Mouse (Mus musculus) embryonic facial prominence, embryonic 10.5 days (tissue): ENCODE data around the gene Nyap1. TPM values are rescaled to one million over a fixed set of nuclear protein-coding genes. Genes with fewer than 3 reads are reported as not detected.

Experiments used
- DNase-seq: peaks from one replicate; pipeline ENCODE4 v3.0.0-alpha.2; 2017; ENCODE audit warnings: low spot score
- H3K27ac ChIP-seq: fragments of 300-500 bp; sonication (generic); replicated peaks from 2 replicates; pipeline ENCODE4 v1.5.1; 2016; ENCODE audit warnings: mild to moderate bottlenecking
- H3K27me3 ChIP-seq: fragments of 300-500 bp; sonication (generic); replicated peaks from 2 replicates; pipeline ENCODE4 v1.6.1; 2016; ENCODE audit warnings: low read depth, mild to moderate bottlenecking; ENCODE audit not compliant: poor library complexity, severe bottlenecking
- H3K36me3 ChIP-seq: fragments of 300-500 bp; sonication (generic); replicated peaks from 2 replicates; pipeline ENCODE4 v1.6.1; 2016; ENCODE audit warnings: mild to moderate bottlenecking, moderate library complexity
- H3K4me1 ChIP-seq: fragments of 300-500 bp; sonication (generic); 2 replicates; pipeline ENCODE4 v1.6.1; 2016
- H3K4me3 ChIP-seq: fragments of 300-500 bp; sonication (generic); 2 replicates; pipeline ENCODE4 v1.5.1; 2016; ENCODE audit warnings: mild to moderate bottlenecking, moderate library complexity
- H3K9me3 ChIP-seq: fragments of 300-500 bp; sonication (generic); 2 replicates; pipeline ENCODE4 v1.6.1; 2016; ENCODE audit warnings: mild to moderate bottlenecking
- WGBS: fragments of 180-500 bp; shearing (Covaris S2); methylation state at CpG from one replicate; pipeline ENCODE4 v1.1.7; 2016; 5-methylcytosine and 5-hydroxymethylcytosine counted together
- polyA plus RNA-seq: library from polyadenylated mRNA; unstranded; fragments of >200 nt; fragmentation: Nextera tagmentation; extraction: Ambion mirVana; gene quantifications from 2 replicates; pipeline ENCODE4 v1.2.1, GENCODE M21; 2016

The Nyap1 gene
- polyA plus RNA-seq, 1 experiment from 2014 or later, result 3.0 TPM

DNA sequence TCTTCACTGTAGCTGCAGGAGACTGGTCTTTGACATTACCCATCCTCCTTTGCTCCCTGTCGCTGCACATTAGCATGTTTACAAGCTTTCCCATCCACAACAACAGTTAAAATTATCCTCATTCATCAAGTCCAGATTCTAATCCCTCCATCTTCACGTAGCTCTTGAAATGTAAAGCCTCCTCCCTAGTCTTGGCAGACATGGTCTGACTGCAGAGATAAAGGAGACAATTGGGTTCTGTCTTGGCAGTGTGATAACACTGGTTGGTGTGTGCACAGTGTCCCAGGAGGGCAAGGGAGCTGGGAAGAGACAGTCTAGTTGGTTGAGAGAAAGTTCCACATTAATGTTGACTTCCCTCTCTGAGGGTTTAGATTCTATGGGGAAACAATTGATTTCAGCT, 41.6 kb downstream of the Nyap1 start:
- Histone ChIP-seq H3K36me3 (no peaks in the 10 kb centered on the region), H3K27ac (no peak overlapping the region), H3K27me3 (no peaks in the 10 kb centered on the region), H3K4me1 (no peaks in the 10 kb centered on the region), H3K4me3 (no peak overlapping the region), H3K9me3 (no peaks in the 10 kb centered on the region)
- DNase-seq, result no peak
- WGBS, result 63% methylated on average over 2 of the region's 2 CpGs

DNA sequence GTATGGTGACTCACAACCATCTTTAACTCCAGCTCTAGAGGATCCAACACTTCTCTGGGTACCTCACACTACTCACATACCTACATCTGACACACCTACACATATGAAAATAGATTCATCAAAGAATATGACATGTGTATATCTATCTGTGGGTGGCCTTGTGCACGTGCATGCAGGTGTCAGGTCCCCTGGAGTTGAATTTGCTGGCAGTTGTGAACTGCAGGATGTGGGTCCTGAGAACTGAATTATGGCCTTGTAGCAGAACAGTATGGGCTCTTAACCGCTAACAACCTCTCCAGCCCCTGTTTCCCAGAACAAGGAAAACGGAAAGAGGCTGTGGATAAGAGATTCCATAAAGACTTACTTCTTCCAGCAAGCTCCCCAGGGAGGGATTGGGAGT, 42.3 kb downstream of the Nyap1 start:
- H3K36me3 ChIP-seq, result no peaks in the 10 kb centered on the region
- no peaks in the 10 kb centered on the region for H3K4me1 ChIP-seq
- H3K9me3 ChIP-seq, result no peaks in the 10 kb centered on the region
- no peak overlapping the region for H3K4me3 ChIP-seq
- H3K27me3 ChIP-seq, result no peaks in the 10 kb centered on the region
- 79% methylated on average over 3 of the region's 3 CpGs for WGBS
- DNase-seq, result no peak
- H3K27ac ChIP-seq, result no peak overlapping the region

DNA sequence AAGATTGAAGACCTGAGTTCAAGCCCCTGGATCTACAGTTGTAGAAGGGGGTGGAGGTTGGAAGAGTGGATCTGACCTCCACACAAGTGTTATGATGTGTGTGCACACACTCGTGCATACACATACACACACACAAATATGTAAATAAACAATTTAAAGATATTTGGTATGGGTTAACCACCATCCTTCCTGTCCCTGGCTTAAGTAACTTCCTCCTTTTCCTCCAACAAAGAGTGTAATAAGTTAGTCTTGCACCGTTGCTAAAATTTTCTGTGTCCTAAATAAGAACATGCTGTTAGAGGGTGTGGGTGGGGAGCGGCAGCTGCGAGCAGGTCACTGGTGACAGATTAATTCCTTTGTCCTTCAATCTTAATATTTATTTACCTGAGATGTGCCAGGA, 45.5 kb downstream of the Nyap1 start:
- DNase-seq, result no peak
- Histone ChIP-seq H3K27ac (no peak overlapping the region), H3K27me3 (no peaks in the 10 kb centered on the region), H3K4me1 (no peaks in the 10 kb centered on the region), H3K9me3 (no peaks in the 10 kb centered on the region), H3K36me3 (no peaks in the 10 kb centered on the region), H3K4me3 (no peak overlapping the region)
- WGBS, result 85% methylated on average over 4 of the region's 4 CpGs

DNA sequence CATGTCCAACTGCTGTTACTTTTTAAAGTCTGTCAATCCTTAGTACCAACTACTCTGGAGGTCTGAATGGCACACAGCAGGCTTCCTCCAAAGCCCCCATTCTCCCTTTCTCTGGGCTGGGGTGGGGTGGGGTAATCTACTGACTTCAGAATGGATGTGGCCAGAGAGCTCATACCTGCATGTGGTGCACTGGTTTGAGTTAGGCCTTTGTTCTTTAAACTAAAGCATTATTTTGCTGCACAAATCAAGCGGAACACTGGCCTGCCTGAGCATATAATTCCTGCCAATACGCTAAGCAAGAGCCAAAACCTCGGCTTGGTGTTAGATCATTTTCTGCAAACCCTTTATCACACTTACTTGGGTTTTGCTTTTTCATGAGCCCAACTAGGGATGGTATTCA, 46.6 kb downstream of the Nyap1 start:
- H3K4me3 ChIP-seq, result no peak overlapping the region
- H3K4me1 ChIP-seq, result 0 out of 2 replicates have a peak, but pooled peaks cover 3% of the 10 kb centered on the region
- no peak for DNase-seq
- H3K27me3 ChIP-seq, result 0 out of 2 replicates have a peak, but pooled peaks cover 4% of the 10 kb centered on the region
- H3K36me3 ChIP-seq, result no peaks in the 10 kb centered on the region
- H3K27ac ChIP-seq, result no peak overlapping the region
- no peaks in the 10 kb centered on the region for H3K9me3 ChIP-seq
- WGBS, result 68% methylated on average over 3 of the region's 3 CpGs

DNA sequence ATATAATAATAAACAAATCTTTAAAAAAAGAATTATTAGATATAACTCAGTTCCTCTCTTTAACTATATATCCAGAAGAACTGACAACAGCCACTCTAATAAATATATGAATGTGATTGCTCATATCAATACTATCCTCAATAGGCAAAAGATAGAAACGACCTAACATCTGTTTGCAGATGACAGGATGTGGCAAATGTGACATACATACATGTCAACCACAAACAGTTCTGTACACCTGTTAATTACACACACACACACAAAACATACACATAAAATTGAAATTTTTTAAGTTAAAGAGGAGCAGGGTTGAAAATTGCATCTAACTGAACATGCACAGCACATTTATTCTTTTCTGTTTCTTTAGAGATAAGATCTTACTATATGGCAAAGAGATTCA, 49.5 kb downstream of the Nyap1 start:
- no peak overlapping the region for H3K4me3 ChIP-seq
- H3K4me1 ChIP-seq, result 0 out of 2 replicates have a peak, but pooled peaks cover 3% of the 10 kb centered on the region
- H3K27ac ChIP-seq, result no peak overlapping the region
- H3K9me3 ChIP-seq, result no peaks in the 10 kb centered on the region
- H3K36me3 ChIP-seq, result no peaks in the 10 kb centered on the region
- 77% methylated on average over 1 of the region's 1 CpGs for WGBS
- H3K27me3 ChIP-seq, result 0 out of 2 replicates have a peak, but pooled peaks cover 6% of the 10 kb centered on the region
- DNase-seq, result no peak

DNA sequence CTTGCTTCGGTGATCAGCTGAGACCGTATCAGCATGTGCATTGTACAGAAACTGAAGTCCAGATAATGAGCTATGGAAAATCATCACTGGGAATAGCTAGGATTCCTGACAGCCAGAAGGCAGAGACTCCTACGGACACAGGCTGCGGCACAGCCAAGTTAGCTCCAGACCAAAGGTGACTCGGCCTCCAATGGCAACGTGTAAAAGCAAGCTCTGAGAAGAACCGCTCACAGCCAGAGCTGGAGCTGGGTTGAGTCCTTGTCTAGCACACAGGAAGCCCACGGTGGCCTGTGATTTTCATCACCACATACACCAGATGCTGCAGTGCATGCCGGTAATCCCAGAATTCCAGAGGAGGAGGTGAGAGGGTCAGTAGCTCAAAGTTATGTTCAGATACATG, 50.9 kb downstream of the Nyap1 start:
- Histone ChIP-seq H3K4me1 (0 out of 2 replicates have a peak, but pooled peaks cover 3% of the 10 kb centered on the region), H3K27me3 (peaks cover 19% of the 10 kb centered on the region), H3K4me3 (no peak overlapping the region), H3K9me3 (no peaks in the 10 kb centered on the region), H3K36me3 (no peaks in the 10 kb centered on the region), H3K27ac (no peak overlapping the region)
- 69% methylated on average over 9 of the region's 9 CpGs for WGBS
- DNase-seq, result no peak

DNA sequence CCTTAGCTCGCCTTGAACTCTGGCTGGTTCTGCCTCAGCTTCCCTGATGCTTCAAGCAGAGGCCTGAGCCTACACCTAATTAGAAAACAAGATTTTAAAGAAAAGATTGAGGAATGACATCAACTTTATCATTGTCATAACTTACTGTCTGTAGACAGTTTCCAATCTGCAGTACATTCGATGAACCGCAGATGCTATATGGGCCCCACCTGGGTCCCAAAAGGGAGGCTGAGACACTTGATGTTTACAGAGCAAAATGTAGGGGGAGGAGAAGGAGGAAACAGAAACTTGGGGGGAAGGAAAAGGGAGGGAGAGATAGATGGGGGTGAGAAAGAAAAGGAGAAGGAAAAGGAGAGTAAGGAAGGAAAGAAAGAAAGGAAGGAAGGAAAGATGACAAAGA, 51.4 kb downstream of the Nyap1 start:
- DNase-seq, result no peak
- Histone ChIP-seq H3K4me1 (0 out of 2 replicates have a peak, but pooled peaks cover 3% of the 10 kb centered on the region), H3K27me3 (peaks cover 22% of the 10 kb centered on the region), H3K36me3 (no peaks in the 10 kb centered on the region), H3K27ac (no peak overlapping the region), H3K9me3 (no peaks in the 10 kb centered on the region), H3K4me3 (no peak overlapping the region)
- WGBS, result 88% methylated on average over 3 of the region's 3 CpGs

DNA sequence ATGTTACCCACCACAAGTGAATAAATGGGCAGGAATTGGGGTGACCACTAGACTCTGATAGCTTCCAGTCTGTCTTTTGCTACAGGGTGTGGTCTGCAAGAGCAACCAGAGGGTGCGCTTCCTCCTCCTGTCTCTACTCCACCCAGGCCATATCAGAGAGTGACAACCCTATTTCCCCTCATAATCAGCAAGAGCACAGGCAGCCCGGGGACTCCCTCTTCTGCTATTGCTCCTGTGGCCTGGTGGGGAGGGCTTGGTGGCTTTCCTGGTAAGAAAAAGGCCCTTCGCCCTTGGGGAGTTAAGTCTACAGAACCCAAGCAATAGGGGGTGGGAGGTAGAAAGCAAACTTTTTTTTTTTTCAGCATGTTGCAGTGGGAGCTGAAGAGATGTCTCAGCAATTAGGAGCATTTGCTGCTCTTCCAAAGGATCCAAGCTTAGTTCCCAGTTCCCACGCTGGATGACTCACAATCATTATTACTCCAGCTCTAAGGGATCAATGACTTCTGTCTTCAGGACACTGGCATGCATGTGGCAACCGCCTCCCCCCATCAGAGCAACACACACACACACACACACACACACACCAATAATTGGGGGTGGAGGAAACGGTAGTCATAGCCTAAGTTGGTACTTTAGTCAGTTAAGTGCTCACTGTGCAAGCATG, 55.1 kb downstream of the Nyap1 start:
- peaks cover 22% of the 10 kb centered on the region for H3K27me3 ChIP-seq
- H3K27ac ChIP-seq, result no peak overlapping the region; the same call in 1 of the 2 replicates
- 79% methylated on average over 6 of the region's 6 CpGs for WGBS
- H3K4me1 ChIP-seq, result peaks cover 19% of the 10 kb centered on the region
- no peak overlapping the region for H3K4me3 ChIP-seq
- no peak for DNase-seq
- H3K9me3 ChIP-seq, result no peaks in the 10 kb centered on the region
- peaks cover 11% of the 10 kb centered on the region for H3K36me3 ChIP-seq

DNA sequence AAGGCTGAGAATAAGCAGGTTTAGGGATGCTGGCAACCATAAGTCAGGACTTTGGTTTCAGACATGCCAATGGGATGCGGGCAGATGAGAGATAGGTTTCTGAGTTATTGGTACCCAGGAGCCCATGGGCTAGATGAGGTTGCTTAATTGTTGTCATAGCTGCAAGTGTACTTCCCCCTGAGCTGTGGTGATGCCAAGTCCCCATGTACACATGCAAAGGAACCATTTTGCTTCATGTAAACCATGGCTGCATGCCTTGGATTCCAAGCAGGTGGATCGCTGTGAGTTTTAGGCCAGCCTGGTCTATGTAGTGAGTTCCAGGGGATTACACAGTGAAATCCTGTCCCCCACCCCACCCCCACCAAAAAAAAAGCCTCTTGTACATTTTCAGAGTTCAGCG, 55.8 kb downstream of the Nyap1 start:
- H3K27me3 ChIP-seq, result peaks cover 21% of the 10 kb centered on the region
- H3K4me1 ChIP-seq, result peaks cover 18% of the 10 kb centered on the region
- peaks cover 17% of the 10 kb centered on the region for H3K36me3 ChIP-seq
- H3K9me3 ChIP-seq, result no peaks in the 10 kb centered on the region
- no peak for DNase-seq
- WGBS, result 94% methylated on average over 3 of the region's 3 CpGs
- H3K27ac ChIP-seq, result peak overlapping the region; percentile 16; the same call in 1 of the 2 replicates
- 0 out of 2 replicates have a peak overlapping the region, but pooled peaks have one; percentile 85 for H3K4me3 ChIP-seq

DNA sequence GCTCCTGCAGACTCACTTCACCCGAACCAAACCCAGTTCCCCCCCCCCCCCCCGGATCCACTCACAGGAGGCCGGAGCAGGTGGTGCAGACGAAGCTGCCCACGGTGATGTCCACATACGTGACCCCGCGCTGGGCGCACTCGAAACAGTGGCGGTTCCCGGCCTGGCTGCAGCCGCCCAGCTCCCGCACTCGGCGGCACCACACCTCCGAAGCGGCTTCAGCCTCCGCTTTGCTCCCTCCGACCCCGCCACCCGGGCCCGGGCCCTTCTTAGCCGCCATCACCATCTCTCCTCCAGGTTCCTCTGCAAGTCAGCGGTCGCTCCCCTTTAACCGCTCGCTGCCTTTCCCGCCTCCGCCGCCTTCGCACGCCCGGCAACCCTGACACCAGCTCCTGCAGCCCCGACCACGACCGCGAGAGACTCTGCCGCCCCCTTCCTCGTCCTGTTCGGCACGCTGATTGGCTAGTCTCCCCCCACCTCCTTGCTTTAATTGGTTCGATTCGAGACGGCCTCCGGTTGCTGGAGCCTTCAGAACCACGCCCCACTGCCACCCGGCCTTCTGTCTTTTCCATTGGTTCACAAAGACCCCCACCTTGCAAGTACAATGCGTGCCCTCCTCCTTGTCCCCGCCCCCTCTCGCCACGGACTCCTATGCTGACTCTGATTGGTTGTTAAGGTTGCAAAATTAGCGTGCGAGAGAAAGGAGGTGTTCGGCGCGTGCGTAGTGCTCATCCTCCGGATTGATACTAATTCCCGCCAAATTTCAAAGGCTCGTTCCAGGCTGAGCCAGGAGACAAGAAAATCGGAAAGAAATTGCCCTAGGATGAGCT, 56.9 kb downstream of the Nyap1 start, which contains the start of gene Agfg2:
Gene Agfg2 (minus strand): TSS at position 433 of the 830 bp plus-strand sequence.
- peak; percentile 99 for DNase-seq
- H3K27me3 ChIP-seq, result peaks cover 17% of the 10 kb centered on the region
- H3K9me3 ChIP-seq, result no peaks in the 10 kb centered on the region
- H3K36me3 ChIP-seq, result peaks cover 26% of the 10 kb centered on the region
- peaks cover 16% of the 10 kb centered on the region for H3K4me1 ChIP-seq
- H3K4me3 ChIP-seq, result peak within 1 kb of the TSS; percentile 85
- peak within 1 kb of the TSS; percentile 87 for H3K27ac ChIP-seq
- WGBS, result under 1% methylated on average over 62 of the region's 62 CpGs

DNA sequence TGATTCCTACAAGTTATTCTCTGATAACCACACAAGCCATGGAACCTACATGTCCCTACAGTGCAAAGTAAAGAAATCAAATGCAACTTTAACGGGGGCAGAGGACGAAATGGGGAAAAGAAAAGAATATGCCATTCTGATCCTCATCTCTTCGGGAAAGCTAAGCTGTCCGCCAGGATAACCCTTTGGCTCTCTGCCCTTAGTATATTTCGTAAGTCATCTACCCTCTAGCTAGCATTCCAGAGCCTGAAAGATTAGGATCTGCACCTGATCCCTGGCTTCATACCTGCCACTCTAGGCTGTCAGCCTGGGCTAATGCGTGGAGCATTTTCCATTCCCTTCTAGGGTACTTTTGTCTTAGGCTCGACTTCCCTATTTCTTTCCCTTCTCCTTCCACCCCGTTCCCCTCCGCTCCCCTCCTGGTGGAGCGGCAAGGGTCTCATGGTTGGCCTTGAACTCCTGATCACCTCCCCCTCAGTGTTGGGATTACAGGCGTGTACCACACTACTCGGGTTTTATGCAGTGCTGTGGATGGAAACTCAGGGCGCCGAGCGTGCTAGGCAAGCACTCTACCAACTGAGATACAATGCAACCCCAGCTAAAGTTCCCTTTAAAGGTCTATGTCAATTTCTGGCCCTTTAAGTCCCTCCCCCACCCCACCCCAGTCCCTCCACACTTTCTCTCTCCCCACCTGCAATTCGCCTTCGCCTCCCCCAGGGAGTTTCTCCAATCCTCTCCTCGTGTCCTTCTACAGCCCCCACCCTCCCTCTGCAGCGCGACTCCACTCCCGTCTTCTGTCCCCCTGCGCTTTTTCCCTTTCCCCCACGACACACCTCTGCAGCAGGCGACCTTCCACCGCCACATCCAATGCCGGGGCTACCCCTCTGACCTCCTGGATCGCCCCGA, 57.8 kb downstream of the Nyap1 start:
- Histone ChIP-seq H3K27ac (peak overlapping the region; percentile 87), H3K27me3 (peaks cover 17% of the 10 kb centered on the region), H3K9me3 (no peaks in the 10 kb centered on the region), H3K4me1 (peaks cover 16% of the 10 kb centered on the region), H3K4me3 (peak overlapping the region; percentile 85), H3K36me3 (peaks cover 29% of the 10 kb centered on the region)
- DNase-seq, result peak; percentile 15
- WGBS, result 18% methylated on average over 28 of the region's 28 CpGs

DNA sequence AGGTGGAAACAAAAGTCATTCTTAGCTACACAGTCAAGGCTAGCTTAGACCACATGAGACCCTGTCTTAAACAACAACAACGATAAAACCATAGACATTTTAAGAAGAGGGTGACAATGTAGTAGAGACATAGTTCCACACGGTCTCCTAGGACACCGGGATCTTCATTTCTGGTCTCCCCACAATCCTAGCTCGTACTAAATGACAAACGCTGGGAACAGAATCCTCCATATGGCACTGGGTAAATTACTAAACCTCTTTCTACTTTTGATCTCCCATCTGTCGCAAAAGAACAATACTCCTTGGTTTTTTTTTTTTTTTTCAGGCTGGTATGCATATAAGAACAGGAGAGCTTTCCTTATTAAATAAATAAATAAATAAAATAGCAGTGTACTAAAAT, 58.9 kb downstream of the Nyap1 start:
- Histone ChIP-seq H3K27ac (no peak overlapping the region), H3K27me3 (peaks cover 17% of the 10 kb centered on the region), H3K9me3 (no peaks in the 10 kb centered on the region), H3K4me1 (peaks cover 16% of the 10 kb centered on the region), H3K36me3 (peaks cover 36% of the 10 kb centered on the region), H3K4me3 (peak overlapping the region; percentile 5; the same call in 1 of the 2 replicates)
- WGBS, result 94% methylated on average over 6 of the region's 6 CpGs
- no peak for DNase-seq
